Mouse (Mus musculus): ENCODE measurements at regions not wholly inside any gene's neighbourhood (a gene's known extent, or its start where the extent isn't known, plus 50 kb on each side); places are given as distances from the start of the nearest gene placed in this dataset.

DNA sequence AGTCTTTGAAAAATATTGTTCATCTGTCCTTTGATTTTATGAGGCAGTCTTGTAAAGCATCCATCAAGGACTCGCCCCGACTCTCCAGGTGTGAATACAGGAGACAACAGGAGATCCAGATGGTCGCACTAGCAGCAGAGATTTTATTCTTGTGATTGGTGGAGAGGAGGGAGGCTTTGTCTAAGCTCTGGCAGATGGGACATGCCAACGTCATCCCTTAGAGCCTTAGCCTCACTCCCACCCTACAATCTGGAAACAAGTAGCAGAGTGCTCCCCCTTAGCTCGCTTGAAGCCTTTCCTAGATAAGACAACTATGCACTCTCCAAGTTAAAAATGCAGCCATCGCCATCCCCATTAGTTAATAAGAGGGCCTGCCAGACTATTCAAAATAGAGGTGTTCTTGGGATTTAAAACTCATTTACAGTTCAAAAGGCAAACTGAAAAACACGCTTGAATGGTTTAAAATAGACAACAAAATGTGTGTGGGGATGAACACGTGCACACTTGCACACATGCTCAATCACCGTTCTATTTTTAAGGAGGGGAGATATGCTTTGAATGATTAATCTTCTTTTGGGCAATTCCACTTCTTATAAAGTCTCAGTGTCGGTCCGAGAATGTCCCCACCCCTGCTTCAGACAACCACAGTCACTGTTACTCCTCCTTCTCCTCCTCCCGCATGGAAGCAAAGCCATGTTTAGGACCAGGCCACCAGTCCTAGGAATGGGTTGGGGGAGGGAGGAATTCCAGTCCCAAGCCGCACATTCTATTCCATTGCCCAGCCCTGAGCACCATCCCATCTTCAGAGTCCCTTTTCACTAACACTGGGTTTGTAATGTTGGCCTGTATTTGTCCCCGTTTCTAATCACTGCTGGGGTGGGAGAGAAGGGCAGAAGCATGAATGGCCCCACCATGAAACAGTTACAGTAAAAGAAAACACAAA lies 61.5 kb upstream of the Egln3 start:
- no peak for ATAC-seq

DNA sequence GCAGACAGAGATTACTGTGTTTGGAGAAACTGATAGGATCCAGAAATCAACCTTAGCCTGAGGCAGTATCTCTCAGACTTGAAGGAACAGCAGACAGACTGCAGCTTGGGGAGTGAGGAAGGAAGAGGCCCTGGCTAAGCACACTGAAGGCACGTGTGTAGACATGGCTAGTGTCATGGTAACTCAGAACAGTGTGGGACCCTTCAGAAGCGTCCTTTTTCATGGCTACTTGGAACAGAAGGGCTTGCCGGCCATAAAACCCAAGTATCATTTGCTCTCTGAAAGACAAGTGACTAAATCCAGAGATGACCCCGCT lies 60.7 kb upstream of the Egln3 start:
- ATAC-seq: no peak

DNA sequence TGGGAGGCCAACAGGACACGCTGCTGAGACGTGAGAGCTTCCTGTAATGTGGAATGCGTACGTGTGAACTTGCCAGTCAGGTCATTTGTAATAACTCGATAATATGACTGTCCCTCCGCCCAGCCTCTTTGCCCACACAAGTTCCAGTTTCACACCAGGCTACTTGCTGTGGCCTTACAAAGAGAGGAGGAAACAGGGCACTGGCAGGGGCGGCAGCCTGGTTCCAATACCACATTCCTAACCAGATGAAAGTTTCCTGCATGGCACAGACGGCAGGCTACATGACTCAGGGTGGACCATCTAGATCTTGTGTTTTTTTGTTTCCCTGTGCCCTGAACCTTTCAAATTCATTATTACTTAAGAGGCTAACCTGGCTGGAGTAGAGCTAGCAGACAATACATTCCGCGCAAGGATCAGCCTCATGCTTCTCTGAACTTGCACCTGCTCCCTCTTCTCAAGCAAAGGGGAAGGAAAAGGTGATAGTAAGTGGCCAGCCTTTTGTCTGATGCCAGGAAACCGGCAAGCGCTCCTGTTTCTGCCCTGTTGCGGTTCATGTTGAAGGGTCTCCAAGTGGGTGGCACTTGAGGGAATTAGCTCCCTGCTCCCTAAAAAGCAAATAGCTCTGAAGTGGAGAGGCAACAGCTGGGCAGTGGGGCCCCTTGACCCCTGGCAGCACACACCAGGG lies 60.2 kb upstream of the Egln3 start:
- ATAC-seq: no peak

DNA sequence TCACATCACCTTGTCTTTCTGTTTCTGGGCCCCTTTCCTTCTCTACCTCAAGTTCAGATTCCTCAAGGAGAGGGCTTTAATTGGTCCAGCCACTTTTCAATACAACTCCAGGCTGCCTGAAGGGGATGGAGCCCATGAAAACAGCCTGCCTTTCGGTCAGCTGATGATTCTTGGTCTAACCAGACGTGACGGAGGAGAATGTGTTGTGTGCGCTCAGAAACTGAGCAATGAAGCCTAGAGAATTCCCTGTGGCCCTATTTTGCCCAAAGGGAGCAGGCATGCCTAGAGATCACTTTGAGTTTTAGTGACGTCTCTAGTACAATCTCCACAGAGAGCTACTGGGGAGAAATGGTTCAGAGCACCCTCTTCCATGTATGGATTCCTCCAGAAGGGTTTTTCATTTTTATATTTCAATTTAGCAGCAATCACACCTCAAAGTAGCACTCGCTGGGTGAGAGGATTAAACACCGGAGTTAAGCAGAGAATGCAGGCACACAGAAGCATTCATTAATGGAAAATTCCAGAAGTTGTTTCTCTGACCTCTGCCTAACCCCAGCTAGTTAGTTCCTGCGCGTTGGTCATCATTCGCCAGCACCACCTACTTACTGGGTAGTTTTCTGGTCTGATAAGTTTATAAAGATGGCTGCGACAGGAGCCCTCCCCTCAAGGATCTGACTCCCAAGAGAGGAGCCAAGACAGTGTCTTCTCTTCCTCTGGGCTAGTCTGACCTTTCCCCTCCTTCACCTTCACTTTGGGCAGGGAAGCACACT lies 58.8 kb upstream of the Egln3 start:
- no peak for ATAC-seq

DNA sequence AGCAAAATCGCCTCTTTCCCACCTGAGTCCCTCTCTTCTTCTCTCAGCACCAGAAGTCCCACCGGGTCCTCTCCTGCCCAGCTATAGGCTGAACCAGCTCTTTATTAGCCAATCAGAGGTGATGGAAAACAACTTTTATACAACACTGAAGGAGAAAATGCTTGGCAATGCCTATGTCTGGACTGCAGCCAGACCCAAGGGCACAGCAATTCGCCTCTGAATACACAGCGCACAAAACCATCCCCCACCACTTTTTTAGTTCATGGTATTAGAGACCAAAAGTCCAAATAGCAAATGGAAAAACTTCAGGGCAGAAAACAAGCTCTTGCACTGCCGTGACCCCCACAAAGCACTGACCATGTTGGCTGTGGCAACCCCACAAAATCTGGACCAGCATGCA lies 57.8 kb upstream of the Egln3 start:
- ATAC-seq: no peak

DNA sequence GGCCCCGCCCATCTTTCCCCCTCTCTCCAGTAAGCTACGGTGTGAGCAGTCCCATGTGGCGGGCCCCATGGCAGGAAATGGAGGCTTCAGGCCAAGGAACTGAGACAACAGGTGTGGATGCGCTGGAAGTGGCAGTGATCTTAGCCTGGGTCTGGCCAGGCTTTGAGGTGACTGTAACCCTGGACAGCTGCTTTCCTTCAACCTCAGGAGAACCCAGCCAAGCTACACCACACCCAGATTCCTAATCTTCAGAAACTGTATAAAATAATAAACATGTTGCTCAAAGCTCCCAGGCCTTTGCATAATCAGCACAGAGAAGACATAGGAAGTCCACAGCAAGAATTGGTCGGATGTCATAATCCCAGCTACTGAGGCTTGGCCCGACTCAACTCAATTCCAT lies 56.8 kb upstream of the Egln3 start:
- ATAC-seq: no peak

DNA sequence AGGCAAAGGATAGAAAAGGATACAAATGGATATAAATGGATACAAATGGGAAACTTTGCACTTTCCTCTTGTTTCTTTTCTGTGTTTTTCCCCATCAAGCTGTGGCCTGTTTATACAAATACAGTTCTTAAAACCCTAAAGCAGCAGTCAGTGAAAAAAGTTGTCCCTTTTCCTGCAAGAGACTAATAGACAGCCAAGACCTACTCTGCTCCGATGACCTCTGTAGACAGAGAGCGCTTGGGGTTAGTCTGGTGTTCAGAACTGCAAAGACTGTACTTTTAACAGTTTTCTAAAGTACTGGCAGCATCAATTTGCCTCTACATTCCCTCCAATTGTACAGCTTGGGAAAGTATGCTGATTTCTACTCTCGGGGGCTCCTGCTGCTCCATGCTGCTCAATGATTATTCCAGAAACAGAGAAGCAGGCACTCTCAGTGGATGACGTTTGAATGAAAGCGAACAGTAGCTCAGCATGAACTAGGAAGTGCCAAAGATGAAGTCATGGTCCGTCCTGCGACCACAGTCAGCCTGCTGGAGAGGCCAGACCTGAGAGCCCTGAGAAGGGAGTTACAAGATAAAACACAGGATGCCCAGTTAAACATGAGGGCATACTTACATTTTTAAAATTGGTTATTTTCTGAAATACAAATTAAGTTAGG lies 54.2 kb upstream of the Egln3 start:
- ATAC-seq: no peak

DNA sequence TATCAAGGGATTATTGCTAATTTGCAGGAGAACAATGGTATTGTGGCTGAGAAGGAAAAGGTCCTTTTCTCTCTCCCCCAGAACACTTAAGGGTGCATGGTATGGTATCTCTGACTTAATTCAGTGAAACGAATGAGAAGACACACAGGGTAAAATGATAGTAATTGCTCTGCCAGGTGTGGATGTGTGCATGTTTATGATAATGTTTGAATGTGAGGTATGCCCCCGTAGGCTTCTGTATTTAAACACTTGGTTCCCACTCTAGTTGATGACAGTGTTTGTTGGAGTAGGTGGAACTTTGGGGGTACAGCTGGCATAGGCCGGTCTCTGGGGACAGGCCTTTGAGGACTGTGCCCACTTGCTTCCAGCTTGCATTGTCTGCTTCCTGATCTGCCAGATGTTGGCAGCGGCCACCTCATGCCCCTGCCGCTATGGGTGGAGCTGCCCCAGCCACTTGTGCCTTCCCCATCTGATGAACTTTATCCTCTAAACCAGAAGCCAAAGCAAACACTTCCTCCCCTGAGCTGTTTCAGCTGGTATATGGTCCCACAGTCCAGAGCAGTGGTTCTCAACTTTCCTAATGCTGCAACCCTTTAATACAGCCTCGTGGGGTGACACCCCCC lies 53.0 kb upstream of the Egln3 start:
- no peak for ATAC-seq
